Comparison of ENCODE assay signal across 9 mouse cellular contexts in the genomic region with DNA sequence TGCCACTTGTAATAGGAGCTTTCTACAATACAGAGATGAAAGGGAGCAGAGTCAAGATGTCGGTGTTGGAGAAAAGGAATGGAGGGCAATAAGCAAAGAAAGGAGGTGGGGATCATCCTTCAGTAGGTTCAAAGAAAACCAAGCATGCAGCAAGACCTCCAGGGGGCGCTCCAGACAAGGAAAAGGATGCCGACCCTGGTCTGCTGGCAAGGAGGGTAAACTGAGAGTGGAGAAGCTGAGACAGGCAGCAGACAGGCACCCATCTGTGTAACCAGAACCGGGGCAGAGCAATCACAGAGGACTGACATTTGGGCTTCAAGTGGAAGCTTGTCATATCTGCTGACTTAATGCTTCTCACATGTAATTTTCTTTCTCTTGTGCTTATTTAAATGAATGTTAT. TPM values are rescaled to one million over a fixed set of nuclear protein-coding genes. Genes with fewer than 3 reads are reported as not detected.
DNase-seq lines count a peak whose midpoint lies in the region; ATAC-seq and TF ChIP-seq lines count a peak whose summit lies in the region.
"Had no signal": no experiment of that assay in that cellular context is flagged by ENCODE, and none has a peak within 500 bp of the region (broad histone marks: within the 10 kb centered on the region; RNA-seq: fewer than 3 reads in every experiment).

No protein-coding gene starts in this region.

- H3K36me3 ChIP-seq in kidney, embryonic 16.5 days (ENCODE audit: insufficient read depth, low read length) = no peaks in the 10 kb centered on the region
- H3K36me3 ChIP-seq in heart, postnatal 0 days (replicated peaks; ENCODE audit: control insufficient read depth, insufficient read depth, low read length) = no peaks in the 10 kb centered on the region

- peak; percentile 57 for TF ChIP-seq CTCF in heart, postnatal 0 days (IDR thresholded peaks at IDR 0.05; ENCODE audit: low read depth)

- H3K9ac ChIP-seq in kidney, embryonic 16.5 days (replicated peaks; ENCODE audit: low read length) = no peak overlapping the region
- H3K9ac ChIP-seq in heart, postnatal 0 days (replicated peaks; ENCODE audit: low read depth, low read length) = no peak overlapping the region

- H3K4me2 ChIP-seq in kidney, embryonic 16.5 days (replicated peaks; ENCODE audit: low read depth, low read length) = no peak overlapping the region
- H3K4me2 ChIP-seq in heart, postnatal 0 days (ENCODE audit: low read depth, low read length) = no peak overlapping the region

- peak; percentile 37 for DNase-seq in kidney, adult 11 months
- peak; percentile 62 for DNase-seq in ZHBTc4 (ENCODE audit: low read depth, low spot score)
- DNase-seq in embryo, embryonic 11 days = peak; percentile 73
- DNase-seq in heart, postnatal 0 days (ENCODE audit: low spot score) = no peak
- peak; percentile 73 for DNase-seq in left cerebral cortex, postnatal 4 days
- DNase-seq in retina, adult 2 months (ENCODE audit: low read depth, low spot score) = peak; percentile 3
- peak; percentile 44 for DNase-seq in yolk sac, embryonic 10.5 days (ENCODE audit: low spot score)

- ATAC-seq in kidney, embryonic 16.5 days (ENCODE audit: low FRiP score, low TSS enrichment) = no peak
- no peak for ATAC-seq in heart, postnatal 0 days (ENCODE audit: insufficient read depth, low read depth)

- H3K4me3 ChIP-seq in kidney, embryonic 16.5 days (ENCODE audit: low read length) = no peak overlapping the region
- H3K4me3 ChIP-seq in heart, postnatal 0 days (ENCODE audit: low read depth, low read length) = no peak overlapping the region

- TF ChIP-seq EP300 in heart, postnatal 0 days (IDR thresholded peaks at IDR 0.05; ENCODE audit: low read depth) = no peak

- intact Hi-C loops in left cerebral cortex, postnatal 4 days (cut with DNase I) = loop anchor here (10.0 kb wide), 1 partner anchor 339 kb away; no protein-coding TSS in a partner anchor

- H3K4me1 ChIP-seq in kidney, embryonic 16.5 days (ENCODE audit: insufficient read depth, low read length) = no peaks in the 10 kb centered on the region
- H3K4me1 ChIP-seq in heart, postnatal 0 days (ENCODE audit: control insufficient read depth, insufficient read depth) = no peaks in the 10 kb centered on the region

- no peaks in the 10 kb centered on the region for H3K9me3 ChIP-seq in kidney, embryonic 16.5 days (ENCODE audit: low read length)
- H3K9me3 ChIP-seq in heart, postnatal 0 days (replicated peaks; ENCODE audit: control insufficient read depth, low read length) = no peaks in the 10 kb centered on the region

- no peak overlapping the region for H3K27ac ChIP-seq in kidney, embryonic 16.5 days (ENCODE audit: low read length)
- H3K27ac ChIP-seq in heart, postnatal 0 days (ENCODE audit: low read depth) = no peak overlapping the region

- H3K27me3 ChIP-seq in kidney, embryonic 16.5 days (ENCODE audit: insufficient read depth, low read length) = no peaks in the 10 kb centered on the region
- no peaks in the 10 kb centered on the region for H3K27me3 ChIP-seq in heart, postnatal 0 days (ENCODE audit: control insufficient read depth, insufficient read depth, low read length)

- WGBS in kidney, embryonic 16.5 days = 2% methylated on average over 4 of the region's 4 CpGs
- 9% methylated on average over 4 of the region's 4 CpGs for whole genome bisulfite sequencing in heart, postnatal 0 days

RNA-seq across cellular contexts. Expression of a gene that starts 22.6 kb away (rescaled TPM):
- polyA plus RNA-seq in kidney, embryonic 16.5 days (2015; fragmentation: Nextera tagmentation; extraction: Ambion mirVana) = 46.0 and 52.0 TPM in 2 replicates
- total RNA-seq in heart, postnatal 0 days (2014; rRNA removed; ENCODE audit: low replicate concordance) = not detected in 2 replicates
- polyA plus RNA-seq in heart, postnatal 0 days (2015; fragmentation: Nextera tagmentation; extraction: Ambion mirVana) = not detected in 2 replicates
- not detected for total RNA-seq in left cerebral cortex, postnatal 4 days (2021)
- total RNA-seq: neutrophil, adult 5-6 weeks had no signal

RNA-seq across cellular contexts. Expression of a gene that starts 56.1 kb away (rescaled TPM):
- polyA plus RNA-seq in kidney, embryonic 16.5 days (2015; fragmentation: Nextera tagmentation; extraction: Ambion mirVana) = 22.8 and 43.8 TPM in 2 replicates
- total RNA-seq in heart, postnatal 0 days (2014; rRNA removed; ENCODE audit: low replicate concordance) = 0.19 TPM in 1 of 2 replicates, not detected in the other
- not detected in 2 replicates for polyA plus RNA-seq in heart, postnatal 0 days (2015; fragmentation: Nextera tagmentation; extraction: Ambion mirVana)
- total RNA-seq in left cerebral cortex, postnatal 4 days (2021) = not detected
- total RNA-seq: neutrophil, adult 5-6 weeks had no signal
